Mouse (Mus musculus) heart, embryonic 11.5 days (tissue): ENCODE results near the gene Hoxa13. TPM values are rescaled to one million over a fixed set of nuclear protein-coding genes. Genes with fewer than 3 reads are reported as not detected.
A peak's percentile ranks its signal among the peaks of the same experiment; 100 is the strongest.

ENCODE experiments used
- ATAC-seq: fragments of 200-750 bp; cut with Nextera tagmentation; replicated peaks from 2 replicates; pipeline ENCODE4 v1.8.0; 2017; ENCODE audit warnings: moderate library complexity; ENCODE audit not compliant: insufficient number of reproducible peaks, low FRiP score, low TSS enrichment
- H3K27ac ChIP-seq: fragments of 300-500 bp; sonication (generic); 2 replicates; pipeline ENCODE4 v1.5.1; 2014; ENCODE audit warnings: mild to moderate bottlenecking, low read depth, low read length
- H3K27me3 ChIP-seq: fragments of 300-500 bp; sonication (generic); 2 replicates; pipeline ENCODE4 v1.6.1; 2014; ENCODE audit warnings: mild to moderate bottlenecking, low read length, mixed read lengths; ENCODE audit not compliant: control insufficient read depth, insufficient read depth
- H3K36me3 ChIP-seq: fragments of 300-500 bp; sonication (generic); 2 replicates; pipeline ENCODE4 v1.6.1; 2014; ENCODE audit warnings: mild to moderate bottlenecking, low read length, moderate library complexity, mixed read lengths; ENCODE audit not compliant: control insufficient read depth, insufficient read depth
- H3K4me1 ChIP-seq: fragments of 300-500 bp; sonication (generic); 2 replicates; pipeline ENCODE4 v1.6.1; 2014; ENCODE audit warnings: low read length; ENCODE audit not compliant: control insufficient read depth, insufficient read depth
- H3K4me2 ChIP-seq: fragments of 300-500 bp; sonication (generic); 2 replicates; pipeline ENCODE4 v1.6.1; 2014; ENCODE audit warnings: mild to moderate bottlenecking, moderate library complexity
- H3K4me3 ChIP-seq: fragments of 300-500 bp; sonication (generic); 2 replicates; pipeline ENCODE4 v1.5.1; 2014; ENCODE audit warnings: low read depth, low read length
- H3K9ac ChIP-seq: fragments of 300-500 bp; sonication (generic); 2 replicates; pipeline ENCODE4 v1.6.1; 2014; ENCODE audit warnings: mild to moderate bottlenecking, low read depth, low read length, moderate library complexity
- H3K9me3 ChIP-seq: fragments of 300-500 bp; sonication (generic); replicated peaks from 2 replicates; pipeline ENCODE4 v1.6.1; 2016; ENCODE audit warnings: low read length; ENCODE audit not compliant: control insufficient read depth
- WGBS: fragments of 180-500 bp; shearing (Covaris S2); extraction: QIAGEN DNeasy Blood & Tissue Kit; methylation state at CpG from one replicate; pipeline ENCODE4 v1.1.7; 2014; ENCODE audit not compliant: insufficient replicate concordance; 5-methylcytosine and 5-hydroxymethylcytosine counted together
- polyA plus RNA-seq: library from polyadenylated mRNA; unstranded; fragments of >200 nt; fragmentation: Nextera tagmentation; extraction: Ambion mirVana; gene quantifications from 2 replicates; pipeline ENCODE4 v1.2.1, GENCODE M21; 2014

The Hoxa13 gene
- polyA plus RNA-seq, 1 experiment from 2014 or later: not detected

- H3K4me1 ChIP-seq: peaks cover 5% of the 10 kb centered on the region; the same call in 1 of the 2 replicates
- no peak overlapping the region for H3K4me3 ChIP-seq
- ATAC-seq: no peak
- no peak overlapping the region for H3K27ac ChIP-seq
- H3K9ac ChIP-seq: no peak overlapping the region
- 1% methylated on average over 12 of the region's 12 CpGs for WGBS
- H3K9me3 ChIP-seq: no peaks in the 10 kb centered on the region
- peaks cover 94% of the 10 kb centered on the region for H3K27me3 ChIP-seq
- no peak overlapping the region for H3K4me2 ChIP-seq
- no peaks in the 10 kb centered on the region for H3K36me3 ChIP-seq
Observed at GRCm38 (mm10) chr6:52243681-52244121, 17.0 kb downstream of the Hoxa13 start.

- no peak for ATAC-seq
- H3K27me3 ChIP-seq: peaks cover 90% of the 10 kb centered on the region
- H3K4me3 ChIP-seq: no peak overlapping the region
- H3K36me3 ChIP-seq: no peaks in the 10 kb centered on the region
- H3K9ac ChIP-seq: no peak overlapping the region
- H3K4me1 ChIP-seq: peaks cover 5% of the 10 kb centered on the region; the same call in 1 of the 2 replicates
- no peaks in the 10 kb centered on the region for H3K9me3 ChIP-seq
- H3K27ac ChIP-seq: no peak overlapping the region
- 5% methylated on average over 4 of the region's 4 CpGs for WGBS
- no peak overlapping the region for H3K4me2 ChIP-seq
Observed at GRCm38 (mm10) chr6:52242801-52243332, 17.8 kb downstream of the Hoxa13 start.

DNA sequence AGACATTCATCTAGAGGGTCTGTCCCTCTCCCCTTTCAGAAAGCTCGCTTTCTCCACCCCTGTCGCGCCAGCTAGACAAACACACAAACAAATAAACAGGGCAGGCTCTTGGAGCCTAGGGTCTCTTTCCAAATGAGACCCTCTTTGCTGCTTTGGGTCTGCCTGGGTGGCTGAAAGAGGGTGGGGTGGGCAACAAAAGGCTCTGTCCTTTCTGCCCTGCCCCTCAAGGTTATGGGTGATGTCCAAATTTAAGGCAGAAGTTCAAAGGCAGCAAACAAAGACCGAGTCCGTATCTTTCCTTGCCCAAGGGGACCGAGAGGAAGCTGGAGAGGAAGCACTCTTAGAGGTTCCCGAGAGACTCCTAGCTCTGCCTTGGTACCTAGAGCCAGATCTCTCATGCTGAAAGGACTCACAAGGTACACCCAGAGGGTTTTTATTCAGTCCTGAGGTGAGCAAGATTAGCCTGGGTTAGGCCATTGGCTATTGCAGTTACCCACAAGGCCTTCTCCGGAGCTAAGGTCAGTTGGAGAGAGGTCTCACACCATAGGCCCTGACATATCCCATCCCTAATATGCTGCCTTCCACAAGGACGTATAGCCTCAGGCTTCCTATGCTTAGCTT is 19.6 kb downstream of the Hoxa13 start:
- no peak overlapping the region for H3K4me3 ChIP-seq
- 1% methylated on average over 9 of the region's 9 CpGs for WGBS
- H3K4me1 ChIP-seq: peaks cover 5% of the 10 kb centered on the region; the same call in 1 of the 2 replicates
- ATAC-seq: no peak
- H3K27me3 ChIP-seq: peaks cover 92% of the 10 kb centered on the region
- H3K9me3 ChIP-seq: no peaks in the 10 kb centered on the region
- H3K9ac ChIP-seq: no peak overlapping the region
- H3K27ac ChIP-seq: no peak overlapping the region
- H3K4me2 ChIP-seq: no peak overlapping the region
- no peaks in the 10 kb centered on the region for H3K36me3 ChIP-seq

- Histone ChIP-seq H3K4me3 (peak within 1 kb of the TSS; percentile 15; the same call in 1 of the 2 replicates), H3K4me2 (peak within 1 kb of the TSS; percentile 22), H3K9ac (no peak within 1 kb of the TSS), H3K27ac (no peak within 1 kb of the TSS), H3K9me3 (no peaks in the 10 kb centered on the region), H3K27me3 (peaks cover 92% of the 10 kb centered on the region), H3K36me3 (no peaks in the 10 kb centered on the region), H3K4me1 (peaks cover 5% of the 10 kb centered on the region; the same call in 1 of the 2 replicates)
- no peak for ATAC-seq
- WGBS: 1% methylated on average over 35 of the region's 35 CpGs
Observed at GRCm38 (mm10) chr6:52240389-52241000, 20.2 kb downstream of the Hoxa13 start, which contains the start of gene Hoxa10. Gene Hoxa10, minus strand, starts transcription at chr6:52240854.

DNA sequence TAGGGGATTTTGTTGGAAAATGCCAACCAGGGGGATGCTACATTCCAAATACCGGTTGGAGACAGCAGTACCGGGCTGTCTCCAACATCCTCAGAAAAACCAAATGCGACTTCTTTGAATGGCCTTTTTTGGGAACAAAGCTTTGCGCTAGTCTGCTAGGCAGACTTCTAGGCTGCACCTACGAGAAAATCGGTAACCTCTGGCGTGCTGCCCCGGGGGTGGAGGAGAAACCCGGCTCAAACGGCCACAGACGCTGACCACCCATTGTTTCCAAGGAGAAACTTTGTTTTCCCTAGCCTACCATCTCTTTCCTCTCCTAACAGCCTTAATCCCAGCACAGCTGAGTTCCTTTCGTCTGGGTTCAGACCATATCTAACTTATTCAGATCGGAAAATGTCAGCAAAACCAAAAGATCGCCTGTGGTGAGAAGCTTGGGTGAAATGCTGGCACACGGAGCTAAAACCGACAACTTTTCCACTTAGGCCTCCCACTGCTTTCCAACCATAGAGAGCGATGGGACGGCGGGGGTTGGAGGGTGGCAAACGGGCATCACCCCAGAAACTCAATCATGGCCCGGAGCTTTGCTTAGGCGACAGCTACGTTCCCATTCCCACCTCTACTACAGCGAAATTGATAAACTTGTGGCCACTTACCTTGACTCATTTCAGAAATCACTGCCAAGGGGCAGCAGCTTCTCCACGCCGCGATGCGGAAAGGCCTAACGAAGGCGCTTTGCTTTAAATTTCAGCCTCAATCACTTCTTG is 20.9 kb downstream of the Hoxa13 start:
- Histone ChIP-seq H3K27me3 (peaks cover 92% of the 10 kb centered on the region), H3K4me2 (peak overlapping the region; percentile 22), H3K27ac (no peak overlapping the region), H3K9me3 (no peaks in the 10 kb centered on the region), H3K9ac (no peak overlapping the region), H3K4me1 (no peaks in the 10 kb centered on the region), H3K36me3 (no peaks in the 10 kb centered on the region), H3K4me3 (peak overlapping the region; percentile 15; the same call in 1 of the 2 replicates)
- WGBS: 1% methylated on average over 30 of the region's 30 CpGs
- ATAC-seq: no peak

DNA sequence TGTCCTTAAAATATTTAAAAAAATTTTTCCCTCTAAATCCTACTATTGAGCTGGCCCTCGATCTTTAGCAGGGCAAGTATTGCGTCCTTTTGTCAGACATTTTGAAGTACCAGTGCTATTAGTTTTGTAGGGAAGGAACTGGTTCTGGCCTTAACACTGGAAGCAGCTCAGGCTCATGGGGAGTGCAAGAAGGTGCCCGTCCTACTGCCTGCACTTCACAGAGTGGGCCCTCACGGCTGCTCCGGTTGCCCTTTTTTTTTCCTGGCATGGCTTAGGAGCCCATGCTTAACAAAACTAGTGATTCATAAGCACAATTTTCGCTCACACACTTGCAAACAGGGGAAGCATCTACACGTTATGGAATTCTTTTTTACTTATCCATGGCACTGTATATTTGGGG is 21.7 kb downstream of the Hoxa13 start:
- H3K36me3 ChIP-seq: no peaks in the 10 kb centered on the region
- H3K9me3 ChIP-seq: no peaks in the 10 kb centered on the region
- H3K27ac ChIP-seq: no peak overlapping the region
- no peak for ATAC-seq
- H3K4me3 ChIP-seq: no peak overlapping the region
- WGBS: 3% methylated on average over 7 of the region's 7 CpGs
- 0 out of 2 replicates have a peak, but pooled peaks cover 3% of the 10 kb centered on the region for H3K4me1 ChIP-seq
- H3K27me3 ChIP-seq: peaks cover 92% of the 10 kb centered on the region
- no peak overlapping the region for H3K9ac ChIP-seq
- no peak overlapping the region for H3K4me2 ChIP-seq

- ATAC-seq: no peak
- no peaks in the 10 kb centered on the region for H3K9me3 ChIP-seq
- 2% methylated on average over 7 of the region's 7 CpGs for WGBS
- no peak overlapping the region for H3K9ac ChIP-seq
- no peaks in the 10 kb centered on the region for H3K36me3 ChIP-seq
- H3K4me3 ChIP-seq: no peak overlapping the region
- peaks cover 92% of the 10 kb centered on the region for H3K27me3 ChIP-seq
- no peak overlapping the region for H3K27ac ChIP-seq
- 0 out of 2 replicates have a peak, but pooled peaks cover 3% of the 10 kb centered on the region for H3K4me1 ChIP-seq
- no peak overlapping the region for H3K4me2 ChIP-seq
Observed at GRCm38 (mm10) chr6:52238155-52238545, 22.5 kb downstream of the Hoxa13 start.

DNA sequence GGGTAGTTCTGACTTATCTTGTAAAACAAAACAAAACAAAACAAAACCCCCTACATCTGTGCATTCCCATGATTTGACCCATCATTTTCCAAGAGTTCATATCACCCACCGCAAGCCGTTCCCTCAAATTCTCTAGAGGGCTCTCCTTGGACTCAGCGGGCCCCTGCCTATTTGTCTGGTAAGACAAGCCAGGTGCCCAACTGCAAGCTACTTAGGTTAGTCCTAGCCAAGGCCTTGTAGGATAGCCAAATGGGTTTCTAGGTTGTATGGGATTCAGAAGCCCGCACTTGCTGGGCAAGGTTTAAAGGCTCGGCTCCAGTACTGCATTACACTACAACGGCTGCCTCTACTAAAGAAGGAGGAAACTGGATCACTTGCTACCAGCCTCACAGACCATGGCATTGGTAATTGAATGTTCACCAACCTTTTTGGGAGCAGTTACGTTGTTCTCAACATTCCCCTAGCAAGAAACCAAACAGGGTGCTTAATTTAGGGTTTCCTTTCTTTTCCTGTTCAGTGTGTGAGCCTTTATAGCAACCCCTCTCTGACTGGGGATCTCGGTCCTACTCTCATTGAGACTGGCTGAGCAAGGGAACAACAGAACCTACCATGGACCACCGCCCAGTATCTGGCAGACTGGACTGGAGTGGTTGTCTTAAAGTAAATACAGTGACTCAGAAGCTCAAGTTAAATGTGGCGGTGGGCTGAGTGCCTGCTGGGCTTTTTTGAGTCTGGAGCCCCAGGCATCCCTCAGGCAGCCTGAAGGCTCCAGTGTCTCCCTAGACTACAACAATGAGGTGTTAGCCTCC is 23.1 kb downstream of the Hoxa13 start:
- no peak overlapping the region for H3K27ac ChIP-seq
- no peak overlapping the region for H3K4me3 ChIP-seq
- peaks cover 92% of the 10 kb centered on the region for H3K27me3 ChIP-seq
- no peak overlapping the region for H3K4me2 ChIP-seq
- no peak overlapping the region for H3K9ac ChIP-seq
- H3K4me1 ChIP-seq: 0 out of 2 replicates have a peak, but pooled peaks cover 3% of the 10 kb centered on the region
- no peaks in the 10 kb centered on the region for H3K36me3 ChIP-seq
- WGBS: 8% methylated on average over 10 of the region's 10 CpGs
- H3K9me3 ChIP-seq: no peaks in the 10 kb centered on the region
- ATAC-seq: no peak
